Mouse (Mus musculus) stomach, postnatal 0 days (tissue): ENCODE measurements around the gene Igf2bp2. TPM values are rescaled to one million over a fixed set of nuclear protein-coding genes. Genes with fewer than 3 reads are reported as not detected.

ENCODE experiments used
- ATAC-seq: fragments of 200-750 bp; cut with Nextera tagmentation; 2 replicates; pipeline ENCODE4 v1.8.0; 2017; ENCODE audit not compliant: low FRiP score, low TSS enrichment
- DNase-seq: peaks from one replicate; pipeline ENCODE4 v3.0.0-alpha.2; 2016; ENCODE audit warnings: low spot score
- H3K27ac ChIP-seq: fragments of 300-500 bp; sonication (generic); replicated peaks from 2 replicates; pipeline ENCODE4 v1.5.1; 2014; ENCODE audit warnings: mild to moderate bottlenecking, control low read depth
- H3K27me3 ChIP-seq: fragments of 300-500 bp; sonication (generic); 2 replicates; pipeline ENCODE4 v1.6.1; 2014; ENCODE audit warnings: low read length; ENCODE audit not compliant: control insufficient read depth, insufficient read depth
- H3K36me3 ChIP-seq: fragments of 300-500 bp; sonication (generic); 2 replicates; pipeline ENCODE4 v1.6.1; 2014; ENCODE audit warnings: low read length, mixed read lengths; ENCODE audit not compliant: control insufficient read depth, insufficient read depth
- H3K4me1 ChIP-seq: fragments of 300-500 bp; sonication (generic); replicated peaks from 2 replicates; pipeline ENCODE4 v1.6.1; 2014; ENCODE audit warnings: antibody characterized with exemption; ENCODE audit not compliant: control insufficient read depth, insufficient read depth
- H3K4me2 ChIP-seq: fragments of 300-500 bp; sonication (generic); replicated peaks from 2 replicates; pipeline ENCODE4 v1.6.1; 2014; ENCODE audit warnings: low read depth, mild to moderate bottlenecking, control low read depth, moderate library complexity
- H3K4me3 ChIP-seq: fragments of 300-500 bp; sonication (generic); 2 replicates; pipeline ENCODE4 v1.5.1; 2014; ENCODE audit warnings: low read depth, low read length, control low read depth
- H3K9ac ChIP-seq: fragments of 300-500 bp; sonication (generic); 2 replicates; pipeline ENCODE4 v1.6.1; 2014; ENCODE audit warnings: mild to moderate bottlenecking, low read length, control low read depth, mixed read lengths
- H3K9me3 ChIP-seq: fragments of 300-500 bp; sonication (generic); 2 replicates; pipeline ENCODE4 v1.6.1; 2016; ENCODE audit warnings: low read length; ENCODE audit not compliant: control insufficient read depth
- CTCF ChIP-seq: IDR thresholded peaks from 2 replicates; pipeline ENCODE4 v1.5.1; 2016; ENCODE audit warnings: antibody characterized with exemption, low read depth, mild to moderate bottlenecking, moderate library complexity
- EP300 ChIP-seq: optimal IDR thresholded peaks from 2 replicates; pipeline ENCODE3; 2016; ENCODE audit warnings: antibody characterized with exemption
- WGBS: fragments of 180-500 bp; shearing (Covaris S2); extraction: QIAGEN DNeasy Blood & Tissue Kit; methylation state at CpG from one replicate; pipeline ENCODE4 v1.1.7; 2014; 5-methylcytosine and 5-hydroxymethylcytosine counted together
- polyA plus RNA-seq: library from polyadenylated mRNA; unstranded; fragments of >200 nt; fragmentation: Nextera tagmentation; extraction: Ambion mirVana; gene quantifications from 2 replicates; pipeline ENCODE4 v1.2.1, GENCODE M21; 2015

Gene Igf2bp2
- polyA plus RNA-seq, 1 experiment from 2014 or later = 32.4 TPM

DNA sequence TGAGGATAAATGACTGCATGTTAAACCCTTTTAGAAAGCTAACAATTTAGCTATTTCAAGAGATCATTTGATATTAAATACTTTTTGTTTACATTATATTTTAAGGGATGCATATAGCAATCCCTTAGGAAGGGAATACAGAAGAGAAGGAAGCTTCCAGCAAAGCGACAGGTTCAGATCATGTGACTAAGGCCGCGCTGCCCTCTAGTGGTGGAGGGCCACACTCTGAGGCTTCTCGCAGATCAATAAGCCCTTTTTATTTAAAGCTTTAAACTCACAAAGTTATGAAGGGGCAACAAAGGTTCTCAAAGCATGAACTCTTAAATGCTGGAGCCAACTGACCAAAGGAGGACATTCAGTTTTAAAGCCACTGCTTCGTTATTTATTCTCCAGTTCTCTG, 39.4 kb downstream of the Igf2bp2 start:
- no peak overlapping the region for H3K4me2 ChIP-seq
- DNase-seq (peak; percentile 70), ATAC-seq (no peak)
- H3K27me3 ChIP-seq = no peaks in the 10 kb centered on the region
- 0 out of 2 replicates have a peak, but pooled peaks cover 4% of the 10 kb centered on the region for H3K36me3 ChIP-seq
- H3K9ac ChIP-seq = no peak overlapping the region
- H3K4me1 ChIP-seq = no peaks in the 10 kb centered on the region
- no peak overlapping the region for H3K27ac ChIP-seq
- H3K4me3 ChIP-seq = no peak overlapping the region
- no peaks in the 10 kb centered on the region for H3K9me3 ChIP-seq
- 28% methylated on average over 5 of the region's 5 CpGs for WGBS
- TF ChIP-seq EP300 (no peak), CTCF (peak; percentile 81)

DNA sequence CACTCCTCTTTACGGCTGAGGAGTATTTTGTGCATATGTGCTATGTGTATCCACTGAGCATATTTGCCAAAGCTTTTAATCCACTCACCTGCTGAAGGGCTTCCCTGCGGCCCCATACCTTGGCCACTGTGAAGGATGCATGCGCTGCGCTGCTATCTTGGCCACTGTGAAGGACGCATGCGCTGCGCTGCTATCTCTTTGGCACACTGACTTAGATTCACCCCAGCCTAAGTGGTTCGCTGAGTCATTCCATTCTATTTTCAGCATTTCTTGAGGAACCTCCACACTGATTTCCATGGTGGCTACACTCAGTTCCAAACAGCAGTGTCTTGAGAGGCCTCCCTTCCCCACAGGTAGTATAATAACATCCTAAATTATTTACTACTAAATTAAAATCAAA, 42.0 kb downstream of the Igf2bp2 start:
- no peak; the same call in 1 of the 2 replicates for ATAC-seq

DNA sequence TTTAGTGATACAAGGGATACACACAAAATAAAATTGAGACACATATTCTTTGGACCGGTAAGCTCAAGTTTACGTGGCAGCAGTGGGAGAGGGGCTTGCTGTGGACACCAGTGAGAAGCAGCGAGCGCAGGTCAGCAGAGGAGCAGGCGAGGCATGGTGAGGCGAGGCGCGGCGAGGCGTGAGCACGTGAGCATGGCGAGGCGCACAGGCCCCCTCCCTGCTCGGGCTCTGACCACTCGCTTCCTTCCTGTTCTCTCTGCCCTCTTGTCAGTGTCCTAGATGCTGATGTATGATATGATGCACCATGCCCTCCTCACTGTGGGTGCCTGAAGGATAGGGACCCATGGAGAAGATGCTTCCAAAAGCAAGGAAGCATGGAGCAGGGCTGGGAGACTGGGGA, 43.6 kb downstream of the Igf2bp2 start:
- H3K9me3 ChIP-seq = no peaks in the 10 kb centered on the region
- TF ChIP-seq EP300 (no peak), CTCF (no peak)
- H3K4me1 ChIP-seq = no peaks in the 10 kb centered on the region
- H3K4me2 ChIP-seq = no peak overlapping the region
- no peak overlapping the region for H3K9ac ChIP-seq
- H3K27ac ChIP-seq = no peak overlapping the region; the same call in 1 of the 2 replicates
- WGBS = 84% methylated on average over 15 of the region's 15 CpGs
- no peaks in the 10 kb centered on the region for H3K27me3 ChIP-seq
- ATAC-seq = no peak
- no peak overlapping the region for H3K4me3 ChIP-seq
- no peak for DNase-seq
- 0 out of 2 replicates have a peak, but pooled peaks cover 4% of the 10 kb centered on the region for H3K36me3 ChIP-seq

More for the DNA sequence above, 42.0 kb downstream of the Igf2bp2 start:
- no peak overlapping the region for H3K4me2 ChIP-seq
- H3K4me3 ChIP-seq = no peak overlapping the region
- no peak for DNase-seq
- no peaks in the 10 kb centered on the region for H3K4me1 ChIP-seq
- no peaks in the 10 kb centered on the region for H3K27me3 ChIP-seq
- H3K36me3 ChIP-seq = 0 out of 2 replicates have a peak, but pooled peaks cover 4% of the 10 kb centered on the region
- H3K9ac ChIP-seq = no peak overlapping the region
- no peaks in the 10 kb centered on the region for H3K9me3 ChIP-seq
- 73% methylated on average over 8 of the region's 8 CpGs for WGBS
- H3K27ac ChIP-seq = no peak overlapping the region
- no peak for TF ChIP-seq CTCF
- TF ChIP-seq EP300 = no peak

DNA sequence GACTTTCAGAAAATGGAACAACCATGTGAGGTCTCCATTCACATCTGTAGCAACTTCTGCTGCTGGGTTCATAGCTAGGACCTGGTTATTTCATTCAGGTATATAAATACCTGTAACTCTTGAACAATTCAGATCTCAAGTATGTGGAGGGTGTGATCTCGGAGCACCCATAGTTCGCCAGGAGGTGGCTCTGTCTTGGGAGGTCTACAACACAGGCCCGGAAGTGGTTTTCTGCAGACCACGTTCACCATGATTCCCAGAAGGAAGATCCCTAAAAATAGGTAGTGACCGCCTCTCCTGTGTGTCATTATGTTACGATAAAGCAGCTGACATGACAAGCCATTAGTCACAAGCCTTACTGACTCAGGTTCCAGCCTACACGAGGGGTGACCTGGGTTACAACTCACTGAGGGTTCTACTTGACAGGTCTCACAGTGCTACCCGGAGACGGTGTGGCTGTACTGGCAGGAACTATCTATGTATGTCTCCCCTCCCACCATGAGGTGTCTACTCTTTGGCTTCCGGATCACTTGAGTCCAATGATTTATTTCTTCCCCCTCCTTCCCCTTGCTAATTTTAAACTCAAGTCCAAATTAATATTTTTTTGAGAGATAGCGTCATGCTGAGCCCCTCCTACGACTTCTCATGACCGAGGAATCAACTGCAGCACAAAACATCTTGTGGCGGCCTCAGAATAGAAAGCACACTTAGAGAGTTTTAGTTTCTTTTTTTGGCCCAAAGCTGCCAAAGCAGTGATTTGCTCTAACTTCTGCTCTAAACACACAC, 44.2 kb downstream of the Igf2bp2 start:
- no peaks in the 10 kb centered on the region for H3K27me3 ChIP-seq
- 0 out of 2 replicates have a peak, but pooled peaks cover 4% of the 10 kb centered on the region for H3K36me3 ChIP-seq
- no peaks in the 10 kb centered on the region for H3K4me1 ChIP-seq
- TF ChIP-seq CTCF (no peak), EP300 (no peak)
- no peak overlapping the region for H3K4me3 ChIP-seq
- WGBS = 69% methylated on average over 14 of the region's 14 CpGs
- peak; percentile 58; the same call in 1 of the 2 replicates for ATAC-seq
- H3K9ac ChIP-seq = no peak overlapping the region
- DNase-seq = no peak
- H3K27ac ChIP-seq = no peak overlapping the region; the same call in 1 of the 2 replicates
- H3K4me2 ChIP-seq = no peak overlapping the region
- no peaks in the 10 kb centered on the region for H3K9me3 ChIP-seq

DNA sequence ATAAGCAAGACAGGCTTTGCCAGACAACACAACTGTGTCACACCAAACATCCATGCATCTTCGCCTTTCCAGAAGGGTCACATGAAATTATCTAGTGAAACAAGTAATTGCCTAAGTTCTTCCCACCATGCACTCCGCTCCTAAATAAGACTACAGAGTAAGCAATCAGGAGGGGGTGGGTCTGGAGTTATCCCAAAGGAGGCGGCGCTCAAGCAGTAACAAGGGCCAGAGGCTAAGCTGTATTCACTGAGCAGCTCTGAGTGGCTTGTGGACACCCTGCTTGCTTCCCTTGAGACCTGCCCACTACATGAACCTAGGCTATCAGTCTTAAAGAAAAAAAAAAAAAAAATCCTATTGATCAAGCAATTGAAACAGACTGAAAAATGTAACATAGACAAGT, 44.9 kb downstream of the Igf2bp2 start:
- no peak overlapping the region for H3K9ac ChIP-seq
- 88% methylated on average over 4 of the region's 4 CpGs for WGBS

GRCm38 (mm10) chr16:22116748-22117147, 46.4 kb downstream of the Igf2bp2 start:
- Histone ChIP-seq H3K4me1 (no peaks in the 10 kb centered on the region), H3K9ac (no peak overlapping the region), H3K27me3 (no peaks in the 10 kb centered on the region), H3K4me2 (no peak overlapping the region), H3K4me3 (no peak overlapping the region), H3K27ac (no peak overlapping the region), H3K9me3 (no peaks in the 10 kb centered on the region), H3K36me3 (0 out of 2 replicates have a peak, but pooled peaks cover 4% of the 10 kb centered on the region)
- no peak for TF ChIP-seq CTCF
- no peak for TF ChIP-seq EP300
- ATAC-seq (no peak), DNase-seq (no peak)
- 86% methylated on average over 4 of the region's 4 CpGs for WGBS

More for the DNA sequence above, 44.9 kb downstream of the Igf2bp2 start:
- no peaks in the 10 kb centered on the region for H3K4me1 ChIP-seq
- ATAC-seq (no peak), DNase-seq (no peak)
- no peak overlapping the region for H3K27ac ChIP-seq
- no peak for TF ChIP-seq CTCF
- TF ChIP-seq EP300 = no peak
- H3K4me3 ChIP-seq = no peak overlapping the region
- no peaks in the 10 kb centered on the region for H3K9me3 ChIP-seq
- no peaks in the 10 kb centered on the region for H3K27me3 ChIP-seq
- H3K36me3 ChIP-seq = 0 out of 2 replicates have a peak, but pooled peaks cover 4% of the 10 kb centered on the region
- no peak overlapping the region for H3K4me2 ChIP-seq
